Mouse (Mus musculus): ENCODE results near the gene Lect2.
A peak's percentile ranks its signal among the peaks of the same experiment; 100 is the strongest.

The Lect2 gene

DNA sequence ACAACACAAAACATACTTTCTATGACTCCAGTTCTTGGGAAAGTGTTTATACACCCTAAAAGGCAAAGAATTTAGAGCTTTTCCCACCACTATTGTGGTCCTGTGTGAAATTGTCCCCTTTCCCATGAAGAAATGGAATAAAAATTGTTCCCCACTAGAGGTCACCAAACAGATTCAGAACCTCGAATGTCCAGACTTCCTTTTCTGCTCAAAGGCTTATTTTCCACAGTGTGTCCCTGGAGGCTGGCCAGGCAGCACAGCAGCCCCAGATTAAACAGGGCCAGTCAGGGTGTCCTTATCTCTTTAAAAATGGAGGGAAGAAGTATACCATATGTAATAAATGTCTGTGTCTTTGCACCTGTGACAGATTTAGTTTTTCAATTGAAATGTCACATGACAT, 7.7 kb upstream of the Lect2 start:
- peak; percentile 18 for DNase-seq

DNA sequence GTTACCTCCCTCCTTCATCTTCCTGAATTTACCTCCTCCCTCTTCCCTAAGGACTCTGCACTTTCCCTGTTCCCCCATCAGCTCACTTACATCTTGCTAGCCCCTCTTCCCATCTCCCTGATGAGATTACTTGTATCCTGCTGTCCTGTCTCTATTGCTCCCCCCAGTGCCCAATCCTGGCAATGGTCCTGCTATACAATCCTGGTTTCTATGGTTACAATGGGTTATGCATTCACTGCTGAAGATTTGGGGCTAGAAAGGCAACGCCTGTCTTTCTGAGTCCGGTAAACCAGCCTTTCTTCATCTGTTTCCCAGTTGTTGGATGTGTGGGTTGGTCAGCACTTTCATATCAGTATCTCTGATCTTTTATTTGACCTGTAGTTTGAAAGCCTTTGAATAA, 6.1 kb upstream of the Lect2 start:
- peak; percentile 11 for DNase-seq

DNA sequence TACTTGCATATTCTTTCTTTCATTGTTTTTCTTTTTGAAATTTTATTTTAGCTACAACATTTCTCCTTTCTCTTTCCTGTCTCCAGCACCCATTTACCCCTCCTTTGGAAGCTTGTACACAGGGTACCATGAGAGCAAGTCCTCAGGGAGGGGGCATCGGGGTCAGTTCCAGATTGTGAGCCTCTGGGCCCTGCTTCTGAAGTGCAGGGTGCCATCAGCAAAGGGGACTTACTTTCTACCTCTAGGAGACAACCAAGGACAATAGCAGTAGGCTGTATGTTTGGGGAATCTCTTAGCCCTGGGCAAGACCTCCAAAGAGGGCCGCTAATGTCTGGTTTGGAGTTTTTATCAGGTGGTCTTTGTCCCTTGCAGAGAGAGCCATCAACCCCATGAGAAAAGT, 5.6 kb upstream of the Lect2 start:
- no peak for DNase-seq

DNA sequence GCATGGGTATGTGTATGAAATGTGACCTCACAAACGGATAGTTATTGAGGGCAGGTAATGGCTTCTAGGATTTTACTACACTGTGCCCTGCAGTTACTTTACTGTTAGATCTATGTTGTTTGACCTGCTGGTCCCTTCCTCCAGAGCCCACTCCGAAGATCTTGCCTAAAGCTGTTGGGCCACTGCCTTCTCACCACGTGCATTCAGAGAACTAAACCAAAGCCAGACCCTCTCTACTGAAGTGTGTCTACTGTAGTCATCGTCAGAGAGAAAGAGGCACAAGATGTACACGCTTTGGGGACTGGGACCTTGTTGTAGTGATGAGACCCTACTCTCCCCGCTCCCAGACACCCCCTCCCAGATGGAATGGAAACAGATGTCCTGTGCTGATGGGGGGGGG, 3.4 kb upstream of the Lect2 start:
- no peak for DNase-seq

DNA sequence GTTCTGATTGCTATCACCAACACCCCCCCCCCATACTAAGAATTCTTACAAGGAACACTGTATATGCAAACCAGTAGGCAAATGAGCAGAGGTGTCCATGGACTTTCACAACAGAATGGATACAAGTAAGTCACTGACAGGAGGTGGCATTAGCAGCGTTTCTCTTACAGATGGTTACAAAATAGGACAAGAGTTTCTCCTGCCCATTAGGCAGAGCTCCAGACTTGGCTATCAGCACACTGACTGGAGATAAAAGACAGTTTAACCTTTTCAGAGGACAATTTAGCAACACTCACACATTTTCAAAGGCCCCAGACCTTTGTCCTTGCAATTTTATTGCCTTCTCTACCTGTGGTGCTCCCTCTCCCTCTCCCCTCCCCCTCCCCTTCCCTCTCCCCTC, 2.3 kb upstream of the Lect2 start:
- peak; percentile 6 for DNase-seq

DNA sequence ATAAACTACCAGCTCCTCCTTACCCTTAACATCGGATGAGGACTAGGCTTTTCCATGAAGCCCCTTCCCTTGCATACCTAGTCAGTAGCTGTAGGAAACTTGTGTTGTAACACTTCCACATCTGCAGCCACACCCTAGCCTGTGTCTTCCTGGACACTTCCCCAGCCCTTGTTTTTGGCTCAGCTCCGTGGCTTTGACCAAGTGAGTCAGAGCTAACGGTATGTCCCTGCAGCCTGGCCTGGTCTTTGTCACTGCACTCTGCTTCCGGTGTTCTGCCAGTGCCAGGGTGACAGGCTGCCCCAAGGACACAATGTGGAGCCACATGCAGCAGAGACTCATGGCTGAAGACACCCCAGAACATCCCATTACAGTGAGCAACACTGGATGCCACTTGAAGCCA, 1.1 kb upstream of the Lect2 start:
- DNase-seq, result no peak

DNA sequence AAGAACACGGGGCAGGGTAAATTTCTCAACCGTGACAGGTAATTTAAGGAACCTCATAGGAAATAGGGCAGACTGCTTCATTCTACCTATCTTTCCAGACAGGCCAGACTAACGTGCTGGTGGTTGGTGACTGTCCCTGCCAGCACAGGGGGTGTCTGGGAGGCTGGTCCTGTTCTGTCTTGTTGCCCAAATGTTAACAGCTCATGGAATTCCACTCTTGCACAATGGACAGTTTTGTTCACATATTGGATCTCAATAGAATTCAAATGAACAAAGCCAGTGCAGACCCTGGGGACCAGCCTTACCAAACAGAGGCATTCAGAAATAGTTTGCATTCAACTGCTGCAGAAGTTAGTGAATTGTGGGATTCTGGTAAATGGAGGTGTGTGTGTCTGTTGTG, 3.3 kb downstream of the Lect2 start:
- no peak for DNase-seq

DNA sequence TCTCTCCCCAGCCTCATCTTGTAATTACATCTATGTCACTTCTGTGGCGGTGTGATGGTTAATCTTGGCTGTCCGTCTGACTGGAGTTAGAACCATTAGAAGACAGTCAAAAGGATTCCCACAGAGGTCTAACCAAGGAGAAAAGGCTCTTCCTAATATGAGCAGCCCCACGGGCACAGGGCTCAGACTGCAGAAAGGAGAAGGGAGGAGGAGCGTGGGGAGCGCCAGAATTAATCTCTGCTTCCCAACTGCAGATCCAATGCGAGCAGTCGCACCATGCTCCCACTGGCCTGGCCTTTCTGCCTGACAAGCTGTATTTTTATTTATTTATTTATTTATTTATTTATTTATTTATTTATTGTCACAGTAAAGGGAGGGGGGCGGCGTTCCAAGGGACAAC, 4.5 kb downstream of the Lect2 start:
- DNase-seq, result no peak

DNA sequence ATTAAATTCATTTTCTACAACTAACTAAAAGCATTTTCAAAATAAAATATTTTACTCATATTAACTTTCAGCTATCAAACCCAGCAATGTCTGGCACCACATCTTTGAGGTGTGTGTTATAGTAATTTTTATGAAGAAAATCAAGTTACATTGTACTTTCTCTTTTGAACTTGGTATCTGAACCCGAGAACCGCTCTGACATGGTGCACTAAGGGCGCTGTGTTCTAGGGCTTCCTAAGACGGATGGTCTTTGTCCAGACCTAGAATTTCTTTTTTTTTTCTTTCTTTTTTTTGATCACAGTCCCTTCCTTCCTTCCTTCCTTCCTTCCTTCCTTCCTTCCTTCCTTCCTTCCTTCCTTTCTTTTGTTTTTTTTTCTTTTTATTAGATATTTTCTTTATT, 8.5 kb downstream of the Lect2 start:
- no peak for DNase-seq

DNA sequence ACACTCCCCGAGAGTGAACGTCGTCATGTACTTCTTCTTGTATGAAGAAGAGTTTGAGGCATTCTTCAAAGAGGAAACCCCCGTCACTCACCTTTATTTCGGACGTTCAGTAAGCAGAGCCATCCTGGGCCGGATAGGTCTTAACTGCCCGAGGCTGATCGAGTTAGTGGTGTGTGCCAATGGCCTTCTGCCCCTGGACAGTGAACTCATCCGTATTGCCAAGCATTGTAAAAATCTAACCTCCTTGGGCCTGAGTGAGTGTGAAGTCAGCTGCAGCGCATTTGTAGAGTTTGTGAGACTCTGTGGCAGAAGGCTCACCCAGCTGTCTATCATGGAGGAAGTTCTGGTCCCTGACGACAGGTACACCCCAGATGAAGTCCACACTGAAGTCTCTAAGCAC, 11.3 kb downstream of the Lect2 start:
- no peak for DNase-seq

DNA sequence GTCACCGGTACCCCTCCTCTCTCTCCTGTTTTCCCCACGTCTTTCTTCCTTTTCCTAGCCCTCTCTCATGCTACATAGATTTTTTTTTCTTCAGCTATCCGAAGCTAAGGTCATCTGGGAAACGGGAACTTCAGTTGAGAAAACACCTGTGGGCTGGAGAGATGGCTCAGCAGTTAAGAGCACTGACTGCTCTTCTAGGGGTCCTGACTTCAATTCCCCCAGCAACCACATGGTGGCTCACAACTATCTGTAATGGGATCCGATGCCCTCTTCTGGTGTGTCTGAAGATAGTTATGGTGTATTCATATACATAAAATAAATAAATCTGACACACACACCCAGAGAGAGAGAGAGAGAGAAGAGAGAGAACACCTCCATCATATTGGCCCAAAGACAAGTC, 12.7 kb downstream of the Lect2 start:
- DNase-seq, result no peak

DNA sequence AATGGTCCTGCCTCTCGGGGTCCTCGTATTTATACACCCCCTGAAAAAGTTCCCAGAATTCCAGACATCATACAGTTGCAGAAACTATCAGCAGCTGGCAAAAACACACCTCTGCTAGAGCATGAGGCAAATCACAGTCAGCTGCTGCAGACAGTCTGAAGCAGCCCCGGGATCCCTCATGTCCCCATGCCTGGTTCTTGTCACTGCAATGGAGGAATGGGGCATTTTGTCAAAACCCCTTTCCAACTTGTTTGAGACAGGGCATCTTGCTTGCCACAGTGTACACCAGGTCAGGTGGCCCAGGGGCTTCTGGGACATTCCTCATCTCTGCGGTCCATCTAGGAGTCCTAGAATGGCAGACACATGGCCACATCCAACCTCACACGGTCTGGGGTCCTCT, 13.4 kb downstream of the Lect2 start:
- DNase-seq, result no peak

DNA sequence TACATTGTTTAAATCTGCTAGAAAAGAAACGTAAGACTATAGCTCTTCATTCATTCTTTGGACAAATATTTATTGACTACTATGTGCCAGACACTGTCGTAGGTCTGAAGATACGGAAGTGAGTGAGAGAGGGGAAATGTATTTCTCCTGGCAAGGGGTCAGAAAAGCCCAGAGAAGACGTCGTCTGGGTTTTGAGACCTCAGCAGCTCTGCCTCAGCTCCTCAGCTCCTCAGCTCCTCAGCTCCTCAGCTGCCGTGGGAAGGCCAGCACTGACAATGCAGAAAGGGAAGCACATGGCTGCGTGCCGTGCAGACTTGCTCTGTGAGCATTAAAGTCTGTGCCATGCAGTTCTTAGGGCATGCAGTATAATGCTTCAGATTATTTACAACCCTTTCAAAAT, 18.6 kb downstream of the Lect2 start:
- no peak for DNase-seq

DNA sequence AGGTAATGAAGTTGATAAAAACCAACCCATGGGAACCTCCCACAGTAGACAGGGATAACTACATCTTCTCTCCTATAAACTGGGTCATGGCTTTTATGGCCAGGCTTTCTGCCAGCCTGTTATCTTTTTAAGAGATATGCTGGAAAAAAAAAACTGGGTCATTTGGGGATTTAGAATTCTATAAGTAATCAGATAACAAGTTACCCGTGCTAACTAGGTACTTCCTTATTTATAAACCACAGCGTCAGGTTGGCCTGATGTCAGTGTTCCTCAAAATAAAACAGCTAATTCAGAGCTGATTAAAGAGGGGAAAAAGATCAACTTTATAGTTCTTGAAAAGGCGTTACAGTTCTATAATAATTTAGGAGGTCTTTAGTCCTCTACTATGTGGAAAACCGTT, 19.3 kb downstream of the Lect2 start:
- DNase-seq, result no peak

DNA sequence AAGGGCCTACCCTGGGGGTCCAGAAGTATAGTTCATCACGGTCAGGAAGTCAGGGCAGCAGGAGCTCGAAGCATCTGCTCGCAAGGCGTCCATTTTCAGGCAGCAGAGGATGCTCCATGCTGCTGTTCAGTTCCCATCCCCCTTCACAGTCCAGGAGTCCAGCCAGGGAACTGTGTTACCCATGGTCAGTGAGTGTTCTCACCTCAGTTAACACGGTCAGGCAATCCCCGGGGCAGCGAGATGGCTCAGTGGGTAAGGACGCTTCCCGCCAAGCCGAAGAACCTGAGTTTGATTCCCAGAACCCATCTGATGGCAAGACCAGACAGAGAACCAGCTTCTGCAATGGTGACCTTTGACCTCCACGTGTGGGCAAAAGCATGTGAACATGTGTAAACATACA, 20.0 kb downstream of the Lect2 start:
- DNase-seq, result no peak

DNA sequence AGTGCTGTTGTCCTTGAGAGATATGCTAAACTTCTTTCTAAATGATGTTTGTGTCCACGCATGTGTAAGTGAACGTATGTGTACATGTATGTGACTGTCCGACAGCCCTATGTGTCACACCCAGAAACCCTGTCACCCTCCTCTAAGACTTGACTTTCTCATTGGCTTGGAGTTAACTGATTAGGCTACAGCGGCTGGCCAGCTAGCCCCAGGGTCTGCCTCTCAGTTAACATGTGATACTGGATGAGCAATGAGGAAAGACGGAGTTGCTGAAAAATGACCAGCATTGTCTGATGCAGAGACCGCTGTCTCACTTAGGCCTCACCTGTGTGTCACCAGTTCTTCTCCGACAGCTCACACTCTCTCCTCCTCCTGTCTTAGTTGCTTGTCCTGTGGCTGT, 20.5 kb downstream of the Lect2 start:
- DNase-seq, result no peak

DNA sequence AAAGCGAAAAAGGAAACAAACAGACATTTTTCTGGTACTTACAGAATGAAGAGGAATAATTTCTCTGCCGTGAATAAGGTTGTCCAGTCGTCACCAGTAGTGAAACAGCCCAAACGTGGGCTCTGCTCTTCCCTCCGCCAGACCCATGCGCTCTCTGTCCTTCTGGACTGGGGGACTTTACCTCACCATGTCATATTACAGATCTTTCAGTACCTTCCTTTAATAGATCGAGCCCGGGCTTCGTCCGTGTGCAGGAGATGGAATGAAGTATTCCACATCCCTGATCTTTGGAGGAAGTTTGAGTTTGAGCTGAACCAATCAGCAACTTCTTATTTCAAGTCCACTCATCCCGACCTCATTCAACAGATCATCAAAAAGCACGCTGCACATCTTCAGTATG, 21.4 kb downstream of the Lect2 start:
- DNase-seq, result no peak

DNA sequence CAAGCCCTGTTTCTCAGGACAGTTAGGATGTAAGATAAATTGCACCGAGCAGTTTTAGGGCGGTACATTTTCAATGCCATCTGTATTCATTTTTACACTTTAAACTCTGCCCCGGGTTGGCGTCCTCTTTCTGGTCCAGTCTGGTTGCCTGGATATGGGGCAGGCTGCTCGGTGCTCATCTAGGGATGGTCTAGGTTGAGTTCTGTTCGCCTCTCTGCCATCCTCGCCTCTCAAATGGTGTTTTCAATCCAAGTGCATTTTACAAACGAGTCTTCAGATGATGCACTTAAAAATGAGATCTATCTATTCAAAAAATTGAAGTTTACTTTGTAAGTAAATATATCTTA, 25.5 kb downstream of the Lect2 start:
- no peak for DNase-seq

DNA sequence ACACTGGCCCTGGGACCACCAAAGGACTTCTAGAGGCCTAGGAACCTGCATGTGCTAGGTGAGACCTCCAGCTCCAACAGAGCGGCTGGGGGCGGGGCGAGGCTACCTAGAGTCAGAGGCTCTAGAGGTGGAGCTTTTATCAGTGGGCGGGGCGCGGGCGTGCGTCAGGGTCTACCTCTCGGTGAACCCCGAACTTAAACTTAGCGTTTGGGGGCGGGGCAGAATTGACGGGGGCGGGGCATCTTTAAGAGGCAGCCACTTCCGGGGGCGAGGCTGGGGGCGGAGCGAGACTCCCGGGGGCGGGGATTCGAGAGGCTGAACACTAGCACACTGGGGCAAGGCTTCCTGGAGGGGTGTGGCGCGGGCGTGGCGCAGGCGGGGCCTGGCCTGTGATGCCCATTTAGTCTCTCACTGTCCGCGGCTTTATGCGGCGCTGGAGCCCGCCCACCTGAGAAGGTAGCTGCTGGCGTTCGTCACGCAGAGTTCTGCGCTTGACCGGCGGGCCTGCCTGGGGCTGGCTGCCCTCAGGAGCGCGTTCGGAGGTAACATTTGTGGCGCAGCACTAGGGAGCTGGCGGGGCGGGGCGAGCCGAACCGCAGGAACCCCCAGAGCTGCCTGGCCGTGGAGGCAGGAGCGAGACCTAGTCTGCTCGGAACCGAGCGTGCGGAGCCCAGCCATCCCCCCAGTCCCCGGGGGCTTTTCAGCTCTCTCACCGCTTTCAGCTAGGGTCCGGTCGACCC, 26.1 kb downstream of the Lect2 start, which contains the start of gene Fbxl21:
TSS of gene Fbxl21 (plus strand) at position 392 of the 740 bp plus-strand sequence.
- DNase-seq, result peak; percentile 96

DNA sequence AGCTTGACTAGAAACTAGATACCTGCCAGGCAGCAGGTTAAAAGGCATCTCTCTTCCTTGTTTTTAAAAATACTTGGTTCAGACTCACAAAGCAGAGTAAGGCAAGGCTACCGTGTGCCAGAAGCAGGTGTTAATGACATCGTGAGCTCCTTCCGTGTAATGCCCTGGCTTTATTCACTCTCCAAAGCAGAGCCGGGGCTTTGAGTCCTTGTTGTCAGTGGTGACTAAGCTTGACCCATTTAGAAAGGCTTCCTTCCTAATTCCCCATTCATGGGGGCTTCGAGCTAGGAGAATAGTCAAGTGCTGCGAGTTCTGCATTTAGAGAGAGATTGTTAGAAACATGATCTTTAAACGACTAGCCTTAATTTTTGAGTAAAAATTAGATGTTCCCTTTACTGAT, 31.5 kb downstream of the Lect2 start:
- no peak for DNase-seq

DNA sequence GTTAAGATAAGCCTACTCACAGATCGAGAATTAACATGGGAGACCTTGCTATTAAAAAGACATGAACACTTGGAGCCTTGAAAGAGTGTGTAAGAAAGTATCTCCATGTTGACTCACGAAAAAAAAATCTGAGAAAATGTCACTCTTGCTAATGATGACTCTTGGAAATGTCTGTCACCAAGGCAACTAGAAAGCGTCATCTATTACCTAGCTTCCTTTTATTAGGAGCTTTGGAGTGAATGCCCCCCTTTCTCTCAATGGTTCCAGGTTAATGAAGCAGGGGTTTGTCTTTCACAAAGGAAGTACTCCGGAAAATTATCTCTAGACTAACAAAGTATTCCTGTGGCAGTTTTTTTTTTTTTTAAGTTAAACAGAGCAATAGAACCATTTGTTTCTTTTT, 32.0 kb downstream of the Lect2 start:
- DNase-seq, result no peak

DNA sequence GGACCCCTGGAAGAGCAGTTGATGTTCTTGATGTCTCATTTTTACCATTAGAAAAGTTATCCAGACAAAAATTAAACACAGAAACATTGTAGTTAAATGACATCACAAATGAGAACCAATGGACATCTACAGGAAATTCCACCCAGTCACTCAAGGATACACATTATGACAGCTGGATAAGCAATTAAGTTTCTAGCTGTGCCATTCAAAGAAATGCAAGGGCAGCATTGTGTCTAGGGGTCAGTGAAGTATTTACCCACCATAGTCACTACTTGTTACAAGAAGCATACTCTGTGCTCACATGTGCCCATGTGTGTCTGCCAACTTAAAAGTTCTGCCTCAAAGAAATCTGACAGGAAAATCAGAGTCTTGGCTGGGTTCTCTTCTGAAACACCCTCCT, 34.7 kb downstream of the Lect2 start:
- no peak for DNase-seq

DNA sequence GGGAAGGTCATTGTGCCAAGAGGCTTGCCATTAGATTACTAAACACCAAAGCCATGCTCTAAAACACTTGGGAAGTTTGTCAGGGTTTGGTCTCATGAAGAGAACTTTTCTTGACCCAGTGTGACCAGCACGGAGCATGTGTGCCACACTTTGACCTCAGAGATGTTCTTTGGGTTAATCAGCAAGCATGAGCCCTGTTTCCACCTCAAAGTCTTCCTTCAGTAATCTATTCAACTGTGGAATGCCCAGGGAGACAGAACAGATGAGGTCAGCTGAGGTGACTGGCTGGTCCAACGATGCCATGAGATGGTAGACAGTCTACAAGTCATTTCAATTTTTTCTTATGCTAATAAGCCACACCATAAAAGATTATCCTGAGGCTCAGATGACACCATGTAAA, 38.5 kb downstream of the Lect2 start:
- no peak for DNase-seq

DNA sequence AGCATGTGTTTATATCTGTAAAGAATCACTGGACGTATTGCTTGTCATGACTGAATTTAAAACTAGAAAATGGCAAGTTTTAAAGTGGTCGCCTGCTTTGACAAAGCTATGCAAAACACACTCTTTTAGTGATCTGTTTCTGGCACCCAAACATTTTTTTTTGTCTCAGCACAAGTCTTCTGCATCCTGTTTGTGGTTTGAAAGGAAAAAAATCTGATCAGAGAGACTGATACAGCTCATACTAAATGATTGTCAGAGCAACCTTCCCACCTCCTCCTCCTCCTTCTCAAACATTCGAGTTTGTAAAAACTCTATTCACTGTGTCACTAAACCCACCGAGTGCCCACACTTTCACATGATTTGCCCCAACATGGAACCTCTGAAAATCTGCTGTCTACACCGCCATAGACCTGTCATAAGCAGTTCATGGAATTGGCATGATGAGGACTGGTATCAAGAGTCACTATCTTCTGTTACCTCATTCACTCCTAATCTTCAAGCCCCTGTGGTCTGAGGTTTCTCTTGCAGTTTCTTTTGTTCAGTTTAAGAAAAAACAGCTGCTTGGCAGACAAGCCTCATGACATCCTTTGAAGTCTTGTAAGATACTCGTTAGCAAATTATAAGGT, 41.3 kb downstream of the Lect2 start:
- no peak for DNase-seq

DNA sequence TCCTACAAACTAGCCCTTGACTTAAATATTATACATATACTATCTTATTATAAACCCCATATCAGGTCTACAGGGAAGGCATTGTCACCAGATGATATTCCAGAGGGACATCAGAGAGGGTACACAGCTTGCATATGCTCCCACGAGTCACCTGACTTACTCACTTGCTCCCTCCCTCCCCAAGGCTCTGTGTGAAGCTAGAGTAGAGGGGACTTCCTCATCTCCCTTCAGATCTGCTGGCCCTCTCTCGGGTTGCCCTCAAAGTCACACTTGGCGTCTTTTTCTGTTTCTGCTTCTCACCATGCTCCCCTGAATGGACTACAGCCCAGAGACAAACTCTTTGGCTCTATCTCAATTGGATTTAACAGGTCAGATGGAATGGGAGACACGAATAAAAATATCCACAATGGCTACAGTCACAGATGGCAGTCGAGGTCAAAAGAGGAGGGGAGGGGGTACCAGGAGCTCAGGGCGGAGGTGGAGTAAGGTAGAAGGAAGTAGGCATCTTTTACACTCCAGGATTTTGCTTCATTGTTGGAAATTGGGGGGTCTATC, 46.4 kb downstream of the Lect2 start:
- peak; percentile 30 for DNase-seq
